10 mouse cellular contexts compared by ENCODE assay signal in the genomic region with DNA sequence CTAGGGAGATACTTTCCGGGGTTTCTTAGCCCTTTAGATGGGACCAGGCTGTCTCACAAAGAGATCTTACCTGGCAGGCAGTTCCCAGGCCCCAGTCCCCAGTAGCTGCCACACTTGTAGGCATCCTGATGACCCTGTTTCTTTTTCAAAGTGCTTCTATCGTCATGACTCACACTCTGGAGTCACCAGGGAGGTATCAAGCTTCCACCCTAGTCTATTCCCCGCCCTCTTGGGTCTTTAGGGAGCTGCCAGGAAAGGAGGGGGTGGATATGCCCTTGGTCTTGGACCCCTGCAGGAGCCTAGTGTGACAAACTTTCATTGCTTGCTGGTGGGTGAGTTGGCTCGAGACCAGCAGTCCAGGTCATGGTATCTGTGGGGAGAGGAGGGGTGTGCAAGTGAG. TPM values are rescaled to one million over a fixed set of nuclear protein-coding genes. Genes with fewer than 3 reads are reported as not detected.
A peak's percentile ranks its signal among the peaks of the same experiment; 100 is the strongest.
DNase-seq lines count a peak whose midpoint lies in the region; ATAC-seq and TF ChIP-seq lines count a peak whose summit lies in the region.
"Had no signal": no experiment of that assay in that cellular context is flagged by ENCODE, and none has a peak within 500 bp of the region (broad histone marks: within the 10 kb centered on the region; RNA-seq: fewer than 3 reads in every experiment).

No protein-coding gene starts in this region.

- no peaks in the 10 kb centered on the region for H3K9me3 ChIP-seq in neural tube, embryonic 12.5 days
- no peaks in the 10 kb centered on the region for H3K9me3 ChIP-seq in midbrain, embryonic 11.5 days (ENCODE audit: control insufficient read depth, low read length)

- peak overlapping the region; percentile 99 for H3K4me2 ChIP-seq in neural tube, embryonic 12.5 days (replicated peaks)
- H3K4me2 ChIP-seq in midbrain, embryonic 11.5 days, result no peak overlapping the region

- H3K9ac ChIP-seq in neural tube, embryonic 12.5 days, result no peak overlapping the region
- H3K9ac ChIP-seq in midbrain, embryonic 11.5 days (ENCODE audit: low read length), result no peak overlapping the region
- H3K9ac ChIP-seq: liver, postnatal 0 days had no signal

- peaks cover 34% of the 10 kb centered on the region for H3K4me1 ChIP-seq in neural tube, embryonic 12.5 days
- peaks cover 14% of the 10 kb centered on the region for H3K4me1 ChIP-seq in midbrain, embryonic 11.5 days (ENCODE audit: control insufficient read depth, insufficient read depth, low read length)
- H3K4me1 ChIP-seq in thymus, adult 2 months (replicated peaks; ENCODE audit: control insufficient read depth, insufficient read depth, low read length), result peaks cover 5% of the 10 kb centered on the region; the same call in 1 of the 2 replicates

- WGBS in neural tube, embryonic 12.5 days, result 47% methylated on average over 4 of the region's 4 CpGs
- WGBS in midbrain, embryonic 11.5 days, result 53% methylated on average over 4 of the region's 4 CpGs
- WGBS in thymus, adult 2 months, result 58% methylated on average over 4 of the region's 4 CpGs

- H3K4me3 ChIP-seq in neural tube, embryonic 12.5 days, result no peak overlapping the region
- no peak overlapping the region for H3K4me3 ChIP-seq in midbrain, embryonic 11.5 days (ENCODE audit: low read depth, low read length)
- H3K4me3 ChIP-seq in thymus, adult 2 months (ENCODE audit: control insufficient read depth, insufficient read depth, low read length), result no peak overlapping the region

- peak; percentile 10; the same call in 1 of the 2 replicates for ATAC-seq in frontal cortex, adult (ENCODE audit: low TSS enrichment)
- ATAC-seq in neural tube, embryonic 12.5 days (ENCODE audit: low FRiP score, low read depth), result no peak
- no peak for ATAC-seq in midbrain, embryonic 11.5 days (ENCODE audit: low FRiP score)
- ATAC-seq: liver, postnatal 0 days; Patski had no signal

- no peak for TF ChIP-seq CTCF in thymus, adult 2 months (IDR thresholded peaks at IDR 0.05; ENCODE audit: borderline replicate concordance, control insufficient read depth, extremely low read depth, insufficient read depth, low read length, poor library complexity)

- H3K36me3 ChIP-seq in neural tube, embryonic 12.5 days, result no peaks in the 10 kb centered on the region
- H3K36me3 ChIP-seq in midbrain, embryonic 11.5 days (ENCODE audit: control insufficient read depth, insufficient read depth, low read length), result no peaks in the 10 kb centered on the region
- H3K36me3 ChIP-seq in thymus, adult 2 months (ENCODE audit: control insufficient read depth, insufficient read depth, low read length), result no peaks in the 10 kb centered on the region

- H3K27me3 ChIP-seq in neural tube, embryonic 12.5 days (replicated peaks), result peaks cover 28% of the 10 kb centered on the region
- peaks cover 14% of the 10 kb centered on the region; the same call in 1 of the 2 replicates for H3K27me3 ChIP-seq in midbrain, embryonic 11.5 days (ENCODE audit: control insufficient read depth, insufficient read depth, low read length)
- H3K27me3 ChIP-seq in thymus, adult 2 months (ENCODE audit: control insufficient read depth, insufficient read depth, low read length), result peaks cover 16% of the 10 kb centered on the region

- no peak for DNase-seq in frontal cortex, postnatal 25 days (ENCODE audit: low spot score in 2 of 2)
- no peak for DNase-seq in neural tube, embryonic 10.5 days (ENCODE audit: extremely low spot score, low spot score)
- DNase-seq in midbrain, embryonic 11.5 days (ENCODE audit: low spot score, missing footprints), result peak; percentile 83
- no peak for DNase-seq in thymus, adult 2 months
- no peak for DNase-seq in embryo, embryonic 10.5 days (ENCODE audit: low spot score)
- no peak for DNase-seq in retina, embryonic 14.5 days (ENCODE audit: low spot score)
- DNase-seq: liver, postnatal 0 days had no signal

- TF ChIP-seq POLR2A in thymus, adult 2 months (IDR thresholded peaks at IDR 0.05; ENCODE audit: control insufficient read depth, extremely low read depth, insufficient read depth, low read length, poor library complexity), result no peak

- no peak overlapping the region for H3K27ac ChIP-seq in neural tube, embryonic 12.5 days
- no peak overlapping the region for H3K27ac ChIP-seq in midbrain, embryonic 11.5 days (ENCODE audit: low read depth, low read length)
- H3K27ac ChIP-seq in thymus, adult 2 months (ENCODE audit: control insufficient read depth, insufficient read depth, low read length), result no peak overlapping the region

RNA-seq across cellular contexts. Expression of a gene that starts 1.7 kb away (rescaled TPM):
- 8.4 and 10.8 TPM in 2 replicates for polyA plus RNA-seq in neural tube, embryonic 12.5 days (2016; fragmentation: Nextera tagmentation; extraction: Ambion mirVana)
- polyA plus RNA-seq in midbrain, embryonic 11.5 days (2014; fragmentation: Nextera tagmentation; extraction: Ambion mirVana), result 4.2 and 4.3 TPM in 2 replicates
- 7.4 and 8.1 TPM in 2 replicates for polyA plus RNA-seq in thymus, adult 2 months (2012; rRNA removed)
